Mouse (Mus musculus) hindbrain, embryonic 14.5 days (tissue): ENCODE results near the gene Rexo5. TPM values are rescaled to one million over a fixed set of nuclear protein-coding genes. Genes with fewer than 3 reads are reported as not detected.

Experiments
- ATAC-seq: fragments of 200-750 bp; cut with Nextera tagmentation; 2 replicates; pipeline ENCODE4 v1.8.0; 2017; ENCODE audit warnings: moderate number of reproducible peaks, mild to moderate bottlenecking, moderate TSS enrichment, moderate library complexity; ENCODE audit not compliant: low FRiP score
- DNase-seq: peaks from one replicate; pipeline ENCODE4 v3.0.0-alpha.2; 2015; ENCODE audit warnings: low spot score
- H3K27ac ChIP-seq: fragments of 300-500 bp; sonication (generic); 2 replicates; pipeline ENCODE4 v1.5.1; 2014; ENCODE audit warnings: mild to moderate bottlenecking, moderate library complexity
- H3K27me3 ChIP-seq: fragments of 300-500 bp; sonication (generic); 2 replicates; pipeline ENCODE4 v1.6.1; 2014; ENCODE audit warnings: mild to moderate bottlenecking, low read length, mixed read lengths; ENCODE audit not compliant: control insufficient read depth, insufficient read depth
- H3K36me3 ChIP-seq: fragments of 300-500 bp; sonication (generic); replicated peaks from 2 replicates; pipeline ENCODE4 v1.6.1; 2014; ENCODE audit not compliant: control insufficient read depth, insufficient read depth
- H3K4me1 ChIP-seq: fragments of 300-500 bp; sonication (generic); replicated peaks from 2 replicates; pipeline ENCODE4 v1.6.1; 2014; ENCODE audit warnings: antibody characterized with exemption, low read length, mixed read lengths; ENCODE audit not compliant: control insufficient read depth, insufficient read depth
- H3K4me2 ChIP-seq: fragments of 300-500 bp; sonication (generic); replicated peaks from 2 replicates; pipeline ENCODE4 v1.6.1; 2014; ENCODE audit warnings: mild to moderate bottlenecking, moderate library complexity
- H3K4me3 ChIP-seq: fragments of 300-500 bp; sonication (generic); replicated peaks from 2 replicates; pipeline ENCODE4 v1.5.1; 2014; ENCODE audit warnings: mild to moderate bottlenecking, low read length
- H3K9ac ChIP-seq: fragments of 300-500 bp; sonication (generic); 2 replicates; pipeline ENCODE4 v1.6.1; 2014
- H3K9me3 ChIP-seq: fragments of 300-500 bp; sonication (generic); 2 replicates; pipeline ENCODE4 v1.6.1; 2016; ENCODE audit warnings: low read length; ENCODE audit not compliant: control insufficient read depth
- WGBS: fragments of 180-500 bp; shearing (Covaris S2); extraction: QIAGEN DNeasy Blood & Tissue Kit; methylation state at CpG from one replicate; pipeline ENCODE4 v1.1.7; 2014; 5-methylcytosine and 5-hydroxymethylcytosine counted together
- polyA plus RNA-seq: library from polyadenylated mRNA; unstranded; fragments of >200 nt; fragmentation: Nextera tagmentation; extraction: Ambion mirVana; gene quantifications from 2 replicates; pipeline ENCODE4 v1.2.1, GENCODE M21; 2014

The Rexo5 gene
- polyA plus RNA-seq: 9.1 and 10.1 TPM in 2 replicates

DNA sequence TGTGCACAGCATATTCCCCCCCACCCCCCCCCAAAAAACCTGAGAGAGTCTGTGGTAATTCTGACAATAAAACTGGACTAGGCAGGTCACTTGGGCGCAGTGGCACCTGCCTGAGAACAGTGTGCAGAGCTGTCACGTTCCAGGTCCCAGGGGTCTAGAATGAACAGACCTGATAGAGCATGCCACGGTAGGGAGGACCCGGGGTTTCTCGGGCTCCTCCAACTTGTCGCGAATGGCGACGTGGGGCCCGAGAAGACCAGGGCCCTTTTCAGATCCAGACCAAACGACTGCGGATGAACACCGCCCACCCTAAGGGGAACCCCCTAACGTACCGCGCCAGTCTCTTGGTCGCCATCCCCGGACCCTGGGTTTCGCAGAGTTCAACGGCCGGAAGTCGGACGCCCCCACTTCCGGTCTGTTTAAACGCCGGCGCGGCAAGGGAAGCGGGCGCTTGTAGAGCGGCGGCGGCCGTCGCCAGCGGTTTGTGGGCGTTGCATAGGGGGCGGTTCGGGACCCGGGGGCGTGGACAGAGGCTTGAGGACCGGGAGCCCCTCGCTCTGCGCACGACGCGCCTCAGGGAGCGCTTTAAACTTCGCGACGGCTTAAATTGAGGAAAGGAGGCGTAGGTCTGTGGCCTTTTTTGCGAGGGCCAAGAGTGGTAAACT is at the start of gene Rexo5, which contains the start of gene Eri2:
Gene Rexo5, plus strand, starts transcription at position 421 of the 665 bp plus-strand sequence.
Gene Eri2, minus strand, starts transcription at position 473 of the 665 bp plus-strand sequence.
- DNase-seq: peak; percentile 89
- peaks cover 22% of the 10 kb centered on the region for H3K36me3 ChIP-seq
- peak; percentile 98 for ATAC-seq
- H3K4me1 ChIP-seq: peaks cover 9% of the 10 kb centered on the region
- peak within 1 kb of the TSS; percentile 59 for H3K4me3 ChIP-seq
- H3K4me2 ChIP-seq: peak within 1 kb of the TSS; percentile 72
- H3K9ac ChIP-seq: peak within 1 kb of the TSS; percentile 77
- no peak within 1 kb of the TSS for H3K27ac ChIP-seq
- under 1% methylated on average over 53 of the region's 53 CpGs for WGBS
- H3K27me3 ChIP-seq: no peaks in the 10 kb centered on the region
- H3K9me3 ChIP-seq: no peaks in the 10 kb centered on the region

DNA sequence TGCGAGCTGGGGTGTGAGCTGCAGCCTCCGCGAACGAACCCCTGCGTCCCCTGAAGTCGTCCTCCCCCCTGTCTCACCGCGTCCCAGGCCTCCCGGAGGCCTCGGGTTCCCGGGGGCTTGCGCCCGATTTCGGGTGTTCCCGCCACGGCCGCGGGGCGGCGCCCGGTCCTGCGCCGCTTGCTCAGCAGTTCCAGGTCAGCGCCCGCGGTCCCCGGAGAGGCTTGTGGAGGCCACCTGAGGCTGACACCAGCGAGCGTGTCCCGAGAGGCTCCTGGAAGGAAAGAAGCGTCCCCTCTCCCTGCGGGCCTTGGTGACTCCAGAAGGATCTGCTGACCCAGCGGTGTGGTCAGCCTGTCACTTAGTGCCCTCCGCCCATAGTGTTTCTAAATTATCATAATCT is 49.5 kb upstream of the Rexo5 start:
- Histone ChIP-seq H3K4me1 (0 out of 2 replicates have a peak, but pooled peaks cover 3% of the 10 kb centered on the region), H3K36me3 (no peaks in the 10 kb centered on the region), H3K27me3 (no peaks in the 10 kb centered on the region), H3K4me3 (no peak overlapping the region), H3K27ac (no peak overlapping the region), H3K4me2 (peak overlapping the region; percentile 28; the same call in 1 of the 2 replicates), H3K9ac (no peak overlapping the region), H3K9me3 (no peaks in the 10 kb centered on the region)
- ATAC-seq (no peak), DNase-seq (no peak)
- WGBS: 10% methylated on average over 34 of the region's 34 CpGs

DNA sequence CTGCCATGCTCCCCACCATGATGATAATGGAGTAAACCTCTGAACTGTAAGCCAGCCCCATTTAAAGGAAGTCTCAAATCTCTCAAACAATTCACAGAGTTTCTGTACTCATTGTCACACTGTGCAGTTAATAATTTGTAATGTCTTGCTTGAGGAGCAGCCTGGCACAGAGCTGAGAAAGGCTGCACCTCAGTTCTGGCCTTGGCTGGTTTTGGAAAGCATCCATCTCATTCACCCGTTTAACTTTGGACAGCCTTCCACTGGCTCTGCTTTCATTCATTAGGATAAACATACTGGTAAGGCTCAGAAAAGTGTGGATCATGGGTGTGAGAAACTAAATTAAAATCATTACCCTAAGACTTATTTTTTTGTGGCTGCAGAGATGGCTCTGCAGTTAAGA is 47.9 kb upstream of the Rexo5 start:
- Histone ChIP-seq H3K27me3 (no peaks in the 10 kb centered on the region), H3K4me2 (no peak overlapping the region), H3K9me3 (no peaks in the 10 kb centered on the region), H3K27ac (no peak overlapping the region), H3K9ac (no peak overlapping the region), H3K4me3 (no peak overlapping the region), H3K36me3 (no peaks in the 10 kb centered on the region), H3K4me1 (0 out of 2 replicates have a peak, but pooled peaks cover 3% of the 10 kb centered on the region)
- ATAC-seq: no peak
- no peak for DNase-seq
- WGBS: 70% methylated on average over 1 of the region's 1 CpGs

DNA sequence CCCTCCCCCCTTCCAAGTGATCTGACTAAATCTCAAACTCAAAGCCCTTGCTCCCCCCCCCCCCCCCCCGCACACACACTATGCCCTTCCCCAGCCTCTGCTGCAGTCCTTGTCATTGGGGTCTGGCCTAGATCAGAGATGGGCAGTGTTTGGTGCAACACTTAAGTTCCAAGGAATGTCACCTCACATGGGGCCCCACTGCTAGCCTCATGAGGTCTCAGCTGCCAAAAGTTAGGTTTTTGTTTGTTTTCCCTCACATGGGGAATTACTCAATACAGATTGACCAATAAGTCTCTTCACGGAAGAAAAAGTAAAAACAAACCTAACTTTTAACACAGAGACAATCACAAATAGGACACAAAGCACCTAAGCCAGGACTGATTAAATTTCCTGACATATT is 45.0 kb upstream of the Rexo5 start:
- no peak for DNase-seq
- Histone ChIP-seq H3K9me3 (no peaks in the 10 kb centered on the region), H3K4me3 (no peak overlapping the region), H3K4me2 (no peak overlapping the region), H3K27me3 (no peaks in the 10 kb centered on the region), H3K27ac (no peak overlapping the region), H3K4me1 (0 out of 2 replicates have a peak, but pooled peaks cover 3% of the 10 kb centered on the region), H3K36me3 (no peaks in the 10 kb centered on the region), H3K9ac (no peak overlapping the region)
- WGBS: 78% methylated on average over 1 of the region's 2 CpGs
- ATAC-seq: no peak

DNA sequence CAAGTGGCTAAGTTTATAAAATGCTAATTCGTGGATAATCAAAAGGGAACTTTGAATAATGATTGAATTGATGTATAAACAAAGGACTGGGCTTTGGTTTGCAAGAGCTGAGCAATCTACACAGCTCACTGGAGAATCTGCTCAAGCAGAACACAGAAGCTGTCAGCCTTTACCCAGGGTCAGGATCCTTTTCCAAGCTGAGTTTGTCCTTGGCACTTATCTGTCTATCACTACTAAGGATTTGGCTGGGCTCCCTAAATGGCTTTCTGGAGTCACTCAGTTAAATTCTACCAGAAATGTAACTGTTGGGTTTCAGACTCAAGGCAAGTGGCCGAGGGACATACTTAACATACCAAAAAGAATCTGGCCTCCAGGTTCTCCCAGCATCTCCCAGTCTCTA is 43.9 kb upstream of the Rexo5 start:
- H3K36me3 ChIP-seq: no peaks in the 10 kb centered on the region
- H3K27me3 ChIP-seq: no peaks in the 10 kb centered on the region
- H3K9ac ChIP-seq: no peak overlapping the region
- H3K4me1 ChIP-seq: no peaks in the 10 kb centered on the region
- no peak overlapping the region for H3K4me3 ChIP-seq
- ATAC-seq (no peak), DNase-seq (no peak)
- no peak overlapping the region for H3K27ac ChIP-seq
- no peak overlapping the region for H3K4me2 ChIP-seq
- 57% methylated on average over 2 of the region's 2 CpGs for WGBS
- H3K9me3 ChIP-seq: no peaks in the 10 kb centered on the region

DNA sequence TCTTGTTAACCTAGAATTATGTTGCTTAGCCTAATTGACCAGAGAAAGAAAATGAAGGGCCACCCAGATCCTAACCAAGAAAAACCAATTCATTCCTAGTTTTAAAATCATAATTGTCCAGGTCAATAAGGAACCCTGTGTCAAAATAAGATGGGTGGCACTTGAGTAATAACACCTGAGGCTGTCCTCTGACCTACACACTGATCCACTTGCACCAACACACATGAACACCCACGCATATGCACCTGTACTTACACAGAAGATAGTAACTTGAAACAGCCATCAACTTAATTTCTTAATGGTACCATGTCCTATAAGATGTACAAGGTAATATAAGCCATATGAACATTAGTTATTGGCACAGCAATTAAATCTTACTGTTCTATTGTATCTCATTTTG is 40.1 kb upstream of the Rexo5 start:
- DNase-seq: no peak
- Histone ChIP-seq H3K27me3 (no peaks in the 10 kb centered on the region), H3K9ac (no peak overlapping the region), H3K9me3 (no peaks in the 10 kb centered on the region), H3K4me2 (no peak overlapping the region), H3K4me1 (no peaks in the 10 kb centered on the region), H3K27ac (no peak overlapping the region), H3K4me3 (no peak overlapping the region), H3K36me3 (no peaks in the 10 kb centered on the region)
- ATAC-seq: no peak
- 88% methylated on average over 1 of the region's 1 CpGs for WGBS

DNA sequence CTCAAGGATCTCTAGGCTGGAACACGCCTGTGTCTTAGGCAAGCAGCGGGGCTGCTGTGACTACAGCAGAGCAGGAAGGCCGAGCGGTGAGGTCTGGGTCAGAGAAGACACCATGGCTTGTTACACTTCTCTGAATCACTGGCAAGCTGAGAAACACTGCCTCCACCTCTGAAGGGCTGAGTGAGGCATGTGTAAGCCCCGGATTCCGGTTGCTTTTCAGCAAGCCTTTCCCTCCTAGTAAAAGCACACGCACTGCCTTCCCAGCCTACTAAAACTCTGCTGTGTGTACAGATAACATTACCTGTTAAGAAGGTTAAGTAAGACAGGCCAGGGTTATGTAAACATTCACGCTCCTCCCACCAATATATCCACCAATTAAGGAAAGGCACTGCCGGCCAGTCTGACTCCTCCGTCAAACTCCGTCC is 33.3 kb upstream of the Rexo5 start, which contains the start of gene Acsm3:
Gene Acsm3, plus strand, starts transcription at position 397 of the 425 bp plus-strand sequence.
- WGBS: 93% methylated on average over 11 of the region's 11 CpGs
- H3K4me1 ChIP-seq: no peaks in the 10 kb centered on the region
- no peak within 1 kb of the TSS for H3K9ac ChIP-seq
- H3K36me3 ChIP-seq: no peaks in the 10 kb centered on the region
- H3K4me2 ChIP-seq: no peak within 1 kb of the TSS
- ATAC-seq (no peak), DNase-seq (no peak)
- H3K9me3 ChIP-seq: no peaks in the 10 kb centered on the region
- H3K27ac ChIP-seq: no peak within 1 kb of the TSS
- H3K27me3 ChIP-seq: no peaks in the 10 kb centered on the region
- H3K4me3 ChIP-seq: no peak within 1 kb of the TSS

DNA sequence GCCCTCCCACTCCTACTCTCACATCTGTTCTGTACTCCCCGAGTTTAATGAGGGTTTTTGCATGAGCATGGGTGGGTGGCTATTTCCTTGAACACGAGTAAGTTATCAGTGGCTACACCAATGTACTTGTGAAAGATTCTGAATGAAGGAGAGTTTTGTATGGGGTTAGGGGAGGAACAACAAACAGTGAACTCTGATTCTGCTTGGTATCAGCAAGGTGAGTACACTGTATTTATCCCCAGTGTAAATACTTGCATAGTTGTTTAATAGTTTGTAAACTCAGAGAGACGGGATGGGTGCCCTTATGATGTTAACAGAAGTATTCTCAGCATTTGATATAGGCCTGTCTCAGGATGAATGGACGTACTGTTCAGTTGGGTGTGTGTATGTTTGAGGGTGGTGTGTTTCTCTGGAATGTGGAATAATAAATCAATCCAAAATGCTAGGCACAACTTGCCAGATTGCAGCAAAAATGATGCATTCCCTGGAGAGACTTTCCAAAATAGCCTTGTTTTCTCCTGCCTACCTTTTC is 31.6 kb upstream of the Rexo5 start:
- ATAC-seq: no peak
- Histone ChIP-seq H3K9ac (no peak overlapping the region), H3K4me3 (no peak overlapping the region), H3K27me3 (no peaks in the 10 kb centered on the region), H3K27ac (no peak overlapping the region), H3K9me3 (no peaks in the 10 kb centered on the region), H3K36me3 (no peaks in the 10 kb centered on the region), H3K4me2 (no peak overlapping the region), H3K4me1 (no peaks in the 10 kb centered on the region)
- no peak for DNase-seq
- 73% methylated on average over 4 of the region's 4 CpGs for WGBS

DNA sequence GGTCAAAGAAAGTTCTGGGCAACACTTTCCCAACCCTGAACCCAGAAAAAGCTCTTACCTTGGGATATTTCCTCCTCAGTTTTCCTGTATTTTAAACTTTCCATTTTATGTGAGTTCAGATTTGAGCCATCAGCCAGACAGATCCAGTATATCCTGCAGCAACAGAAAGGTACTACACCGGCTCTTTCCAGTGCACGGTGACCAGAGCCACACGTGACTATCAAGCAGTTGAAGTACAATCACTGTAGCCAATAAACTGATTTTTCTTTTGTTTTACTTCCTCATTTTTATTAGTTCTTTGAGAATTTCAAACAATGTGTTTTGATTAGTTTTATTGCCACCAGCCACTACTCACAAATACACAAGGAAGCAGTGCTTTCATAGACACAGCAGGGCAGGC is 29.4 kb upstream of the Rexo5 start:
- H3K4me3 ChIP-seq: no peak overlapping the region
- H3K4me2 ChIP-seq: no peak overlapping the region
- H3K27me3 ChIP-seq: no peaks in the 10 kb centered on the region
- H3K36me3 ChIP-seq: no peaks in the 10 kb centered on the region
- DNase-seq (no peak), ATAC-seq (no peak)
- no peaks in the 10 kb centered on the region for H3K4me1 ChIP-seq
- H3K9ac ChIP-seq: no peak overlapping the region
- WGBS: 90% methylated on average over 3 of the region's 3 CpGs
- no peak overlapping the region for H3K27ac ChIP-seq
- H3K9me3 ChIP-seq: no peaks in the 10 kb centered on the region
